Mouse (Mus musculus) kidney, adult 11 months (tissue): Measurements from ENCODE around the gene H2-DMa.

Experiments
- DNase-seq: peaks from one replicate; pipeline ENCODE4 v3.0.0; 2022

The H2-DMa gene

GRCm38 (mm10) chr17:34106555-34106954, 12.8 kb upstream of the H2-DMa start:
- DNase-seq = no peak

GRCm38 (mm10) chr17:34107109-34107867, 12.1 kb upstream of the H2-DMa start:
- no peak for DNase-seq

- DNase-seq = no peak
Observed at GRCm38 (mm10) chr17:34108460-34108859, 10.9 kb upstream of the H2-DMa start.

GRCm38 (mm10) chr17:34109038-34109805, 10.1 kb upstream of the H2-DMa start:
- no peak for DNase-seq

GRCm38 (mm10) chr17:34109806-34110195, 9.5 kb upstream of the H2-DMa start:
- DNase-seq = no peak

- DNase-seq = no peak
Observed at GRCm38 (mm10) chr17:34110309-34110708, 9.0 kb upstream of the H2-DMa start.

GRCm38 (mm10) chr17:34114114-34114513, 5.2 kb upstream of the H2-DMa start:
- no peak for DNase-seq

- DNase-seq = no peak
Observed at GRCm38 (mm10) chr17:34116736-34117370, 2.5 kb upstream of the H2-DMa start.

- no peak for DNase-seq
Observed at GRCm38 (mm10) chr17:34117421-34118112, 1.8 kb upstream of the H2-DMa start.

- DNase-seq = peak; percentile 43
Observed at GRCm38 (mm10) chr17:34118113-34118872, 1.0 kb upstream of the H2-DMa start.

- no peak for DNase-seq
Observed at GRCm38 (mm10) chr17:34118873-34119248, 480 bp upstream of the H2-DMa start.

GRCm38 (mm10) chr17:34120180-34120723, 911 bp downstream of the H2-DMa start:
- DNase-seq = peak; percentile 85

- DNase-seq = peak; percentile 89
Observed at GRCm38 (mm10) chr17:34120814-34121171, 1.5 kb downstream of the H2-DMa start.

- DNase-seq = peak; percentile 92
Observed at GRCm38 (mm10) chr17:34121172-34121878, 2.0 kb downstream of the H2-DMa start.

GRCm38 (mm10) chr17:34121879-34122187, 2.5 kb downstream of the H2-DMa start:
- peak; percentile 86 for DNase-seq

- peak; percentile 97 for DNase-seq
Observed at GRCm38 (mm10) chr17:34122188-34122984, 3.0 kb downstream of the H2-DMa start, which contains the start of gene Brd2. Gene Brd2, minus strand, starts transcription at chr17:34122634.

GRCm38 (mm10) chr17:34123111-34123510, 3.8 kb downstream of the H2-DMa start:
- no peak for DNase-seq

GRCm38 (mm10) chr17:34123518-34123917, 4.2 kb downstream of the H2-DMa start:
- peak; percentile 40 for DNase-seq

GRCm38 (mm10) chr17:34124649-34125048, 5.3 kb downstream of the H2-DMa start:
- no peak for DNase-seq

GRCm38 (mm10) chr17:34126826-34127420, 7.6 kb downstream of the H2-DMa start:
- peak; percentile 38 for DNase-seq
